Mouse (Mus musculus): ENCODE results near the gene Lypd6. TPM values are rescaled to one million over a fixed set of nuclear protein-coding genes. Genes with fewer than 3 reads are reported as not detected.

Gene Lypd6
- polyA plus RNA-seq, 1 experiment from 2014 or later: 9.2 TPM

GRCm38 (mm10) chr2:50151401-50151800 is 85.2 kb downstream of the Lypd6 start:
- 78% methylated on average over 2 of the region's 2 CpGs for WGBS

GRCm38 (mm10) chr2:50151879-50152278 is 85.7 kb downstream of the Lypd6 start:
- H3K4me2 ChIP-seq: no peak overlapping the region

More at GRCm38 (mm10) chr2:50151401-50151800, 85.2 kb downstream of the Lypd6 start:
- Histone ChIP-seq H3K4me3 (no peak overlapping the region), H3K9me3 (no peaks in the 10 kb centered on the region), H3K9ac (no peak overlapping the region), H3K27ac (no peak overlapping the region), H3K36me3 (replicated peaks) (no peaks in the 10 kb centered on the region), H3K4me1 (no peaks in the 10 kb centered on the region), H3K4me2 (no peak overlapping the region), H3K27me3 (replicated peaks) (no peaks in the 10 kb centered on the region)
- ATAC-seq (replicated peaks): no peak

GRCm38 (mm10) chr2:50156009-50156408 is 89.8 kb downstream of the Lypd6 start:
- no peak overlapping the region for H3K4me3 ChIP-seq
- no peak for ATAC-seq (replicated peaks)
- no peaks in the 10 kb centered on the region for H3K27me3 ChIP-seq (replicated peaks)
- no peak overlapping the region for H3K27ac ChIP-seq
- no peak overlapping the region for H3K9ac ChIP-seq
- H3K36me3 ChIP-seq (replicated peaks): no peaks in the 10 kb centered on the region
- no peaks in the 10 kb centered on the region for H3K4me1 ChIP-seq
- WGBS: 97% methylated on average over 10 of the region's 10 CpGs
- no peaks in the 10 kb centered on the region for H3K9me3 ChIP-seq
- H3K4me2 ChIP-seq: no peak overlapping the region

More at GRCm38 (mm10) chr2:50151879-50152278, 85.7 kb downstream of the Lypd6 start:
- no peak overlapping the region for H3K4me3 ChIP-seq
- ATAC-seq (replicated peaks): no peak
- no peaks in the 10 kb centered on the region for H3K27me3 ChIP-seq (replicated peaks)
- H3K36me3 ChIP-seq (replicated peaks): no peaks in the 10 kb centered on the region
- H3K4me1 ChIP-seq: no peaks in the 10 kb centered on the region
- WGBS: 92% methylated on average over 3 of the region's 3 CpGs
- H3K9ac ChIP-seq: no peak overlapping the region
- H3K27ac ChIP-seq: no peak overlapping the region
- H3K9me3 ChIP-seq: no peaks in the 10 kb centered on the region

- H3K36me3 ChIP-seq (replicated peaks): no peaks in the 10 kb centered on the region
- 92% methylated on average over 3 of the region's 3 CpGs for WGBS
- no peak overlapping the region for H3K27ac ChIP-seq
- H3K4me1 ChIP-seq: 0 out of 2 replicates have a peak, but pooled peaks cover 3% of the 10 kb centered on the region
- ATAC-seq (replicated peaks): no peak
- H3K9me3 ChIP-seq: no peaks in the 10 kb centered on the region
- H3K4me3 ChIP-seq: no peak overlapping the region
- no peaks in the 10 kb centered on the region for H3K27me3 ChIP-seq (replicated peaks)
- H3K4me2 ChIP-seq: no peak overlapping the region
- no peak overlapping the region for H3K9ac ChIP-seq
Measured at GRCm38 (mm10) chr2:50160069-50160468, 93.8 kb downstream of the Lypd6 start.

- 83% methylated on average over 8 of the region's 8 CpGs for WGBS
- no peaks in the 10 kb centered on the region for H3K27me3 ChIP-seq (replicated peaks)
- ATAC-seq (replicated peaks): no peak
- H3K27ac ChIP-seq: no peak overlapping the region
- peaks cover 9% of the 10 kb centered on the region; the same call in 1 of the 2 replicates for H3K4me1 ChIP-seq
- no peak overlapping the region for H3K9ac ChIP-seq
- no peak overlapping the region for H3K4me3 ChIP-seq
- H3K9me3 ChIP-seq: no peaks in the 10 kb centered on the region
- no peak overlapping the region for H3K4me2 ChIP-seq
- H3K36me3 ChIP-seq (replicated peaks): no peaks in the 10 kb centered on the region
Measured at GRCm38 (mm10) chr2:50163608-50164007, 97.4 kb downstream of the Lypd6 start.

- no peak overlapping the region for H3K9ac ChIP-seq
- H3K27ac ChIP-seq: no peak overlapping the region
- no peaks in the 10 kb centered on the region for H3K27me3 ChIP-seq (replicated peaks)
- H3K36me3 ChIP-seq (replicated peaks): no peaks in the 10 kb centered on the region
- no peak overlapping the region for H3K4me2 ChIP-seq
- no peaks in the 10 kb centered on the region for H3K9me3 ChIP-seq
- 61% methylated on average over 6 of the region's 6 CpGs for WGBS
- no peak for ATAC-seq (replicated peaks)
- peaks cover 9% of the 10 kb centered on the region; the same call in 1 of the 2 replicates for H3K4me1 ChIP-seq
- H3K4me3 ChIP-seq: no peak overlapping the region
Measured at GRCm38 (mm10) chr2:50165277-50165676, 99.0 kb downstream of the Lypd6 start.

- Histone ChIP-seq H3K4me1 (peaks cover 9% of the 10 kb centered on the region; the same call in 1 of the 2 replicates), H3K9me3 (no peaks in the 10 kb centered on the region), H3K36me3 (replicated peaks) (no peaks in the 10 kb centered on the region), H3K4me3 (no peak overlapping the region), H3K9ac (no peak overlapping the region), H3K27ac (no peak overlapping the region), H3K4me2 (no peak overlapping the region), H3K27me3 (replicated peaks) (no peaks in the 10 kb centered on the region)
- ATAC-seq (replicated peaks): no peak
- WGBS: 71% methylated on average over 5 of the region's 5 CpGs
Measured at GRCm38 (mm10) chr2:50166082-50166481, 99.9 kb downstream of the Lypd6 start.

GRCm38 (mm10) chr2:50173730-50174528 is 107.7 kb downstream of the Lypd6 start:
- no peaks in the 10 kb centered on the region for H3K36me3 ChIP-seq (replicated peaks)
- H3K27ac ChIP-seq: no peak overlapping the region
- no peak overlapping the region for H3K4me2 ChIP-seq
- WGBS: 64% methylated on average over 12 of the region's 12 CpGs
- no peak overlapping the region for H3K9ac ChIP-seq
- no peaks in the 10 kb centered on the region for H3K4me1 ChIP-seq
- H3K27me3 ChIP-seq (replicated peaks): no peaks in the 10 kb centered on the region
- no peak for ATAC-seq (replicated peaks)
- no peaks in the 10 kb centered on the region for H3K9me3 ChIP-seq
- H3K4me3 ChIP-seq: no peak overlapping the region

GRCm38 (mm10) chr2:50175709-50176108 is 109.5 kb downstream of the Lypd6 start:
- H3K27ac ChIP-seq: no peak overlapping the region
- H3K4me1 ChIP-seq: no peaks in the 10 kb centered on the region
- H3K36me3 ChIP-seq (replicated peaks): no peaks in the 10 kb centered on the region
- H3K4me2 ChIP-seq: no peak overlapping the region
- 46% methylated on average over 4 of the region's 4 CpGs for WGBS
- no peaks in the 10 kb centered on the region for H3K27me3 ChIP-seq (replicated peaks)
- no peak overlapping the region for H3K9ac ChIP-seq
- no peaks in the 10 kb centered on the region for H3K9me3 ChIP-seq
- ATAC-seq (replicated peaks): no peak
- H3K4me3 ChIP-seq: no peak overlapping the region

- Histone ChIP-seq H3K4me3 (no peak overlapping the region), H3K27ac (no peak overlapping the region), H3K9ac (no peak overlapping the region), H3K9me3 (no peaks in the 10 kb centered on the region), H3K4me1 (no peaks in the 10 kb centered on the region), H3K27me3 (replicated peaks) (no peaks in the 10 kb centered on the region), H3K4me2 (no peak overlapping the region), H3K36me3 (replicated peaks) (no peaks in the 10 kb centered on the region)
- ATAC-seq (replicated peaks): no peak
- 86% methylated on average over 5 of the region's 5 CpGs for WGBS
Measured at GRCm38 (mm10) chr2:50179164-50179563, 112.9 kb downstream of the Lypd6 start.

GRCm38 (mm10) chr2:50180423-50180822 is 114.2 kb downstream of the Lypd6 start:
- WGBS: 95% methylated on average over 3 of the region's 3 CpGs
- Histone ChIP-seq H3K4me2 (no peak overlapping the region), H3K36me3 (replicated peaks) (no peaks in the 10 kb centered on the region), H3K9ac (no peak overlapping the region), H3K27ac (no peak overlapping the region), H3K9me3 (no peaks in the 10 kb centered on the region), H3K27me3 (replicated peaks) (no peaks in the 10 kb centered on the region), H3K4me1 (no peaks in the 10 kb centered on the region), H3K4me3 (no peak overlapping the region)
- ATAC-seq (replicated peaks): no peak

- no peak overlapping the region for H3K27ac ChIP-seq
- no peaks in the 10 kb centered on the region for H3K27me3 ChIP-seq (replicated peaks)
- whole genome bisulfite sequencing: 72% methylated on average over 3 of the region's 3 CpGs
- H3K36me3 ChIP-seq (replicated peaks): no peaks in the 10 kb centered on the region
- no peak overlapping the region for H3K9ac ChIP-seq
- H3K9me3 ChIP-seq: no peaks in the 10 kb centered on the region
- H3K4me3 ChIP-seq: no peak overlapping the region
- H3K4me1 ChIP-seq: peaks cover 5% of the 10 kb centered on the region; the same call in 1 of the 2 replicates
- H3K4me2 ChIP-seq: no peak overlapping the region
- ATAC-seq (replicated peaks): no peak
Measured at GRCm38 (mm10) chr2:50181332-50181731, 115.1 kb downstream of the Lypd6 start.

Measured in midbrain, embryonic 15.5 days (tissue).